ENCODE assay signal across 7 mouse cellular contexts in the genomic region with DNA sequence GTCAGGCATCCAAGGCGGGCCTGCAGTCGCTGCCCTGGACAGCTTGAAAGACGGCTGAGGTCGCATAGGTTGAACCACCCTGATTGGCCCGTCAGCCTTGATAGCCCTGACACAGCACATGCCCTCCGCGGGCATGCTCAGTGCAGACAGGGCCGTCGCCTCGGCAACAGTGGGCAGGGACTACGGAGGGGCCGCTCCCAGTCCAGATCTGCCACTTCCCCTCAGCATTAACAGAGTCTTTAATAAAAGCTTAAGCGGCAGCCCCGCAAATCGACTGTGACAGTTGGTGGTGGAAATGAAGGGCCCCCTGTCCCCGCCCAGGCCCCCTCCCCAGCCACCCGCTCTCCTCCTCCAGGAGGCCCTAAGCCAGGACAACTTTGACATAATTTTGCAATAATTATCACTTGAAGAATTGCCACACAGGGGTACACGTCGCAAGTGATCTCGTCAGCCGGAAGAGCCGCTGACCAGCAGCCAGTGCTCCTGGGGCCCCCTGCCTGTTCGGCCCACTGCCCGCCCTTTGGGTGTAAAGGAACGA.
DNase-seq lines count a peak whose midpoint lies in the region; ATAC-seq lines count a peak whose summit lies in the region.

No protein-coding gene starts in this region.

- 5% methylated on average over 25 of the region's 25 CpGs for WGBS in forebrain, embryonic 13.5 days
- 3% methylated on average over 25 of the region's 25 CpGs for WGBS in hindbrain, embryonic 12.5 days
- 7% methylated on average over 25 of the region's 25 CpGs for WGBS in limb, embryonic 13.5 days
- 6% methylated on average over 24 of the region's 25 CpGs for WGBS in midbrain, embryonic 12.5 days

- 0 out of 2 replicates have a peak overlapping the region, but pooled peaks have one; percentile 7 for H3K4me3 ChIP-seq in forebrain, embryonic 13.5 days
- H3K4me3 ChIP-seq in hindbrain, embryonic 12.5 days: no peak overlapping the region
- no peak overlapping the region for H3K4me3 ChIP-seq in limb, embryonic 13.5 days
- no peak overlapping the region for H3K4me3 ChIP-seq in midbrain, embryonic 12.5 days

- H3K9ac ChIP-seq in forebrain, embryonic 13.5 days: no peak overlapping the region
- peak overlapping the region; percentile 23; the same call in 1 of the 2 replicates for H3K9ac ChIP-seq in hindbrain, embryonic 12.5 days
- no peak overlapping the region; the same call in 1 of the 2 replicates for H3K9ac ChIP-seq in limb, embryonic 13.5 days
- peak overlapping the region; percentile 16; the same call in 1 of the 2 replicates for H3K9ac ChIP-seq in midbrain, embryonic 12.5 days (replicated peaks)

- H3K9me3 ChIP-seq in forebrain, embryonic 13.5 days (replicated peaks): no peaks in the 10 kb centered on the region
- no peaks in the 10 kb centered on the region for H3K9me3 ChIP-seq in hindbrain, embryonic 12.5 days (replicated peaks)
- H3K9me3 ChIP-seq in limb, embryonic 13.5 days: no peaks in the 10 kb centered on the region
- H3K9me3 ChIP-seq in midbrain, embryonic 12.5 days: no peaks in the 10 kb centered on the region

- H3K4me1 ChIP-seq in forebrain, embryonic 13.5 days: peaks cover 27% of the 10 kb centered on the region
- peaks cover 30% of the 10 kb centered on the region for H3K4me1 ChIP-seq in hindbrain, embryonic 12.5 days
- H3K4me1 ChIP-seq in limb, embryonic 13.5 days: peaks cover 17% of the 10 kb centered on the region
- H3K4me1 ChIP-seq in midbrain, embryonic 12.5 days: peaks cover 21% of the 10 kb centered on the region

- H3K36me3 ChIP-seq in forebrain, embryonic 13.5 days (ENCODE audit: poor library complexity, severe bottlenecking): no peaks in the 10 kb centered on the region
- H3K36me3 ChIP-seq in hindbrain, embryonic 12.5 days: no peaks in the 10 kb centered on the region; the same call in 1 of the 2 replicates
- no peaks in the 10 kb centered on the region for H3K36me3 ChIP-seq in limb, embryonic 13.5 days
- no peaks in the 10 kb centered on the region for H3K36me3 ChIP-seq in midbrain, embryonic 12.5 days
- H3K36me3 ChIP-seq in splenic B cell, adult 2 months (ENCODE audit: control insufficient read depth, insufficient read depth, low read length, poor library complexity, severe bottlenecking): peaks cover 4% of the 10 kb centered on the region

- ATAC-seq in activated CD4-positive, CD25-positive, alpha-beta regulatory T cell, adult 4 months: peak; percentile 77
- peak; percentile 85; the same call in 1 of the 2 replicates for ATAC-seq in forebrain, embryonic 13.5 days
- peak; percentile 87 for ATAC-seq in hindbrain, embryonic 12.5 days (ENCODE audit: low FRiP score)
- peak; percentile 53 for ATAC-seq in limb, embryonic 13.5 days (ENCODE audit: low FRiP score, low read depth)
- peak; percentile 97 for ATAC-seq in midbrain, embryonic 12.5 days (ENCODE audit: low FRiP score, low read depth)

- DNase-seq in ES-CJ7 (ENCODE audit: low read depth, low spot score): peak; percentile 62
- peak; percentile 59 for DNase-seq in splenic B cell, adult 2 months (ENCODE audit: low read depth, low spot score)

- H3K27ac ChIP-seq in forebrain, embryonic 13.5 days: peak overlapping the region; percentile 25; the same call in 1 of the 2 replicates
- H3K27ac ChIP-seq in hindbrain, embryonic 12.5 days: peak overlapping the region; percentile 78
- H3K27ac ChIP-seq in limb, embryonic 13.5 days: 0 out of 2 replicates have a peak overlapping the region, but pooled peaks have one; percentile 22
- H3K27ac ChIP-seq in midbrain, embryonic 12.5 days (replicated peaks): peak overlapping the region; percentile 30

- H3K4me2 ChIP-seq in forebrain, embryonic 13.5 days: peak overlapping the region; percentile 48
- H3K4me2 ChIP-seq in hindbrain, embryonic 12.5 days (replicated peaks): peak overlapping the region; percentile 43
- H3K4me2 ChIP-seq in limb, embryonic 13.5 days (replicated peaks): peak overlapping the region; percentile 52
- H3K4me2 ChIP-seq in midbrain, embryonic 12.5 days (replicated peaks): peak overlapping the region; percentile 45

- H3K27me3 ChIP-seq in forebrain, embryonic 13.5 days: peaks cover 13% of the 10 kb centered on the region; the same call in 1 of the 2 replicates
- peaks cover 65% of the 10 kb centered on the region for H3K27me3 ChIP-seq in hindbrain, embryonic 12.5 days
- peaks cover 79% of the 10 kb centered on the region for H3K27me3 ChIP-seq in limb, embryonic 13.5 days
- peaks cover 93% of the 10 kb centered on the region for H3K27me3 ChIP-seq in midbrain, embryonic 12.5 days
- H3K27me3 ChIP-seq in splenic B cell, adult 2 months (ENCODE audit: control insufficient read depth, insufficient read depth, low read length, poor library complexity, severe bottlenecking): no peaks in the 10 kb centered on the region

Comparison
In these comparisons a context has a peak if more than half of its experiments do, and no peak if none do; other contexts are left out.
1. H3K27ac ChIP-seq: peak in every context shown above with its lines; median percentile 78 in hindbrain, embryonic 12.5 days; 30 in midbrain, embryonic 12.5 days; 25 in forebrain, embryonic 13.5 days; 22 in limb, embryonic 13.5 days.
2. H3K9ac ChIP-seq: peak in hindbrain, embryonic 12.5 days (single experiment) and midbrain, embryonic 12.5 days (single experiment); none in forebrain, embryonic 13.5 days (single experiment) and limb, embryonic 13.5 days (single experiment).
3. Peak in every context shown above with its lines, with median percentiles within 50 percentile points of each other: ATAC-seq and H3K4me2 ChIP-seq.